Mouse (Mus musculus) myocyte (in vitro differentiated cells): ENCODE measurements around the gene Gm28308. TPM values are rescaled to one million over a fixed set of nuclear protein-coding genes. Genes with fewer than 3 reads are reported as not detected.

ENCODE experiments used
- H3K27me3 ChIP-seq: one replicate; pipeline ENCODE4 v1.6.1; 2011; ENCODE audit not compliant: control insufficient read depth, insufficient read depth, insufficient read length
- H3K36me3 ChIP-seq: one replicate; pipeline ENCODE4 v1.6.1; 2011; ENCODE audit not compliant: control insufficient read depth, insufficient read depth
- H3K4me2 ChIP-seq: one replicate; pipeline ENCODE4 v1.6.1; 2011; ENCODE audit warnings: low read depth, control low read depth
- H3K4me3 ChIP-seq: one replicate; pipeline ENCODE4 v1.5.1; 2011; ENCODE audit warnings: mild to moderate bottlenecking, control low read depth, moderate library complexity
- H3K79me2 ChIP-seq: one replicate; pipeline ENCODE4 v1.6.1; 2011; ENCODE audit not compliant: control insufficient read depth, insufficient read depth
- H3ac ChIP-seq: one replicate; pipeline ENCODE4 v1.6.1; 2011; ENCODE audit not compliant: control insufficient read depth, insufficient read length
- CEBPB ChIP-seq: IDR thresholded peaks from 2 replicates; pipeline ENCODE4 v1.6.1; 2011; ENCODE audit warnings: mild to moderate bottlenecking, moderate library complexity; ENCODE audit not compliant: poor library complexity, insufficient read depth, severe bottlenecking
- E2F4 ChIP-seq: IDR thresholded peaks from one replicate; pipeline ENCODE4 v1.6.1; 2011; ENCODE audit warnings: mild to moderate bottlenecking, control low read depth, moderate library complexity; ENCODE audit not compliant: insufficient read depth
- MAX ChIP-seq: IDR thresholded peaks from one replicate; pipeline ENCODE4 v1.6.1; 2011; ENCODE audit warnings: low read depth, mild to moderate bottlenecking, control low read depth
- MYOD1 ChIP-seq, 3 experiments: IDR thresholded peaks; one replicate each; pipeline ENCODE4 v1.6.1; 2011; ENCODE audit warnings: control low read depth in 2 of 3, low read depth in 2 of 3, mild to moderate bottlenecking in 2 of 3, moderate library complexity in 1 of 3; ENCODE audit not compliant: insufficient read length in 2 of 3, control insufficient read depth in 1 of 3
- MYOG ChIP-seq, 3 experiments: IDR thresholded peaks; one replicate each; pipeline ENCODE4 v1.6.1; 2011; ENCODE audit warnings: control low read depth in 2 of 3, low read depth in 2 of 3, mild to moderate bottlenecking in 2 of 3; ENCODE audit not compliant: insufficient read length in 2 of 3, control insufficient read depth in 1 of 3, insufficient read depth in 1 of 3
- POLR2A ChIP-seq: IDR thresholded peaks from one replicate; pipeline ENCODE4 v1.6.1; 2011; ENCODE audit warnings: low read depth, mild to moderate bottlenecking, control low read depth, moderate library complexity; ENCODE audit not compliant: insufficient read length
- POLR2AphosphoS2 ChIP-seq: IDR thresholded peaks from one replicate; pipeline ENCODE4 v1.6.1; 2011; ENCODE audit warnings: low read depth, control low read depth; ENCODE audit not compliant: insufficient read length
- REST ChIP-seq: IDR thresholded peaks from one replicate; pipeline ENCODE4 v1.6.1; 2011; ENCODE audit warnings: mild to moderate bottlenecking, control low read depth, moderate library complexity; ENCODE audit not compliant: insufficient read depth, insufficient read length
- SRF ChIP-seq: IDR thresholded peaks from one replicate; pipeline ENCODE4 v1.6.1; 2011; ENCODE audit warnings: low read depth; ENCODE audit not compliant: control insufficient read depth, insufficient read length
- TCF12 ChIP-seq: IDR thresholded peaks from one replicate; pipeline ENCODE4 v1.6.1; 2011; ENCODE audit warnings: mild to moderate bottlenecking, control low read depth; ENCODE audit not compliant: poor library complexity, insufficient read depth, severe bottlenecking
- TCF3 ChIP-seq: IDR thresholded peaks from one replicate; pipeline ENCODE4 v1.6.1; 2011; ENCODE audit warnings: low read depth, control low read depth; ENCODE audit not compliant: insufficient read length
- USF1 ChIP-seq: IDR thresholded peaks from one replicate; pipeline ENCODE4 v1.6.1; 2011; ENCODE audit warnings: low read depth, mild to moderate bottlenecking, control low read depth, moderate library complexity
- polyA plus RNA-seq: library from polyadenylated mRNA; unstranded; fragments of >200 nt; fragmentation: generic; extraction: Trizol; gene quantifications from one replicate; pipeline ENCODE4 v1.2.1, GENCODE M21; 2012; ENCODE audit warnings: missing spikeins

Gm28308 gene
- polyA plus RNA-seq, 1 experiment = 0.52 TPM

DNA sequence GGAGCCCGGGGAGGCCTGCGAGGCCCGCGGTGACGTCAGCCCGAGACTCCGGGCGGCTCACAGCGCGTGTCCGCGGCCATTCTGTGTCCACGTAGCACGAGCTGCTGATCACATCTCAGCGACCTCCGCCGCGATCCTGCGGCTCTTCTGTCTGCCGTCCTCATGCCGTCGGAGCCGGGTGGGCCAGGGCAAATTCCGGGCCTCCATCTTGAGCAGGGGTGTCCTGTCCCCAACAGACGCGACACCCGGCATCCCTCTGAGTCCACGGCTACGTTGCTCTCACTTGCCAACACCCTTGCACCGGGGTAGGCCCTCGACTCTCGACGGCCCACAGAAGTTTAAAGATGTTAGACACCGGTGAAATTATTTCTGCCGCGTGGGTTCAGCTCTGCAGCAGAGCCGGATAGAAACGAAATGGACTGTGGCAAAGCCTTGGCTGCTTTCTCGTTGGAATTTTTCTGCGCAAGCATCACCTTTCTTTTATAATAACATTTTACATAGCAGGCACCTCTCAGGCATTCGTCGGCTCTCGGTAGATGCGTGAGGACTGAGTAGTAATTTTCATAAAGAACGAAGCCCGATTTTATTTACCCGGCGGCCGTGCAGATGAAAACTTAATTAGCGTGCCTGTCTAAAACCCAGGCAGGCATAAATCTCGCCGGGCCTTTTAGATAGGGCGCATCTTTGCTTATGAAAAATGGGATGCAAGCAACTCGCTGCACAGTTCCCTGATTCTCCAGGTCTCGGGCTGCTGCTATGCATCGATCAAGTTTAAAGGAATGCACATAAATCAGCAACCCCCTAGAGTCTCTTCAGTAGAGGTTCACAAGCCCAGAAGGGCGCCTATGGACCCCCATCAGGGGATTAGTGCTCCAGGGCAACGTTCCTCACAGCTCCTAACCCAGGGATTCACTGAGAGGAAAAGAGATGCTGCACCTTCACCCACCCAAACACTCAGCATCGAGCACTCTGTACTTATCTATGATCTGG lies 40.7 kb upstream of the Gm28308 start:
- peaks cover 13% of the 10 kb centered on the region for H3K79me2 ChIP-seq
- peak; percentile 82 for TF ChIP-seq POLR2AphosphoS2
- no peak for TF ChIP-seq CEBPB
- TF ChIP-seq USF1 = no peak
- no peak for TF ChIP-seq TCF12
- no peak for TF ChIP-seq SRF
- peak; percentile 79 for TF ChIP-seq POLR2A
- no peak for TF ChIP-seq TCF3
- peak overlapping the region; percentile 35 for H3ac ChIP-seq
- H3K36me3 ChIP-seq = no peaks in the 10 kb centered on the region
- no peaks in the 10 kb centered on the region for H3K27me3 ChIP-seq
- peak overlapping the region; percentile 45 for H3K4me3 ChIP-seq
- H3K4me2 ChIP-seq = peak overlapping the region; percentile 64

DNA sequence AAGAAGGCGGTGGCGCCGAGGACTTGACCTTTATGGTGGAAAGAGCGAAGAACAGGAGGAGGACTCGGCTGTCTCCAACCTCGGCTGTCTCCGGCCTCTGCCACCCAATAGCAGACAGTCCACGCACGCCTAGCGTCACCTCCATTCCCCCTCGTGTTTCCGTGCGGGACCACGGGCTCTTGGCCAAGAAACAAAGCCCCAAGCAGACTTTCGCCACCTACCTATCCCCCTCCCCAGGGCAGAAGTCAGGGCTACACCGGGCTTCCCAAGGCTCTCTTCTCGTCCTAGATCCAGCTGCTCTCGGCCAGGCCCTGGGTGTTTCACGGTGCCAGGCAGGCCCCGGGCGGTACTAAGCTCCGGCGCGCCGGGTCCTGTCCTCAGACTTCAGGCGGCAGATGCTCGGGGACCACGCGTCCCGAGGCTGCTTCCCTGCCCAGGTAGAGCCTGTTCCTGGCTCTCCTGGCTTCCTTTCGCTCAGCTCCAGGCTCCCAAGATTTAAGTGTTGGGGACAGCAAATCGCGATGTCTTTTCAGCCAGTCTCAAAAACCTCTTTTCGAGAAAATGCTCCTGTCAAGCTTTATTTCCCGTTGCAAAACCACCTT lies 39.7 kb upstream of the Gm28308 start:
- TF ChIP-seq MAX (no peak), POLR2A (peak; percentile 36)
- Histone ChIP-seq H3ac (peak overlapping the region; percentile 35), H3K4me2 (peak overlapping the region; percentile 64), H3K79me2 (peaks cover 16% of the 10 kb centered on the region), H3K36me3 (no peaks in the 10 kb centered on the region), H3K4me3 (peak overlapping the region; percentile 45), H3K27me3 (no peaks in the 10 kb centered on the region)

DNA sequence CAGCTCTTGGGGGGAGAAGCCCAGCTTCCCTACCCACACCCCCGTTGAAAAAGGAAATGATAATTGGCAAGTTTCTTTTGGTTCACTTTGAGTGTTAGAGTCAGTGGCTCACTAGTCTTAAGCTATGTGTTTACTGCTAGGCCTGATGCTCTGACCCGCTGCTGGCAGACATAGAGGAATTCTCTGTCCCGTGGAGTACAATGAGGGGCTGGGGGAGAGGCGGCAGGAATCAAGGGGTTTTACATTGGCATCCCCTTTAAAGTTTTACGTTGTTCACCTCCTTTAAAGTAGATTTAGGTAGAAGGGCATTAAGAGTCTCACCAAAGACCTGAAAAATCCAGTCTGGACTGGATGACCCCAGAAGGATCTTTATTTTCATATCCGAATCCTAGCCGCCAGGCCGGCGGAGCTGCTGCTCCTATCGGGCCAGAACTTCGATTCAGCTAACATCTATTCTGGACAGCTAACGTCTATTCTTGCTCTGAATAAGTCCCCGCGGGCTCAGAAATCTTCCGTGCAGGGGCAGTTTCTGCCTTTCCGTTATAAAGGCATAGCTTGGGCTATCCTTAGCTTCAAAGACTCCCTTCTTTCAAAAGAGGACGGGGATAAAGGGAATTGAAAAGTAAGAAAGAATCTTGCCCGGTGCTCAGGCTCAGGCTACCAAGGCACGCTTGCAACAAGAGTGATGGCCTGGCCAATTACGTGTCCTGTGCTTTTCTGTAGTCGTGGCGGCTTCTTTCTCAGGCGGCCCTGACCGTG lies 39.1 kb upstream of the Gm28308 start:
- Histone ChIP-seq H3K27me3 (no peaks in the 10 kb centered on the region), H3K36me3 (no peaks in the 10 kb centered on the region), H3K79me2 (peaks cover 22% of the 10 kb centered on the region), H3ac (peak overlapping the region; percentile 35), H3K4me3 (peak overlapping the region; percentile 45), H3K4me2 (peak overlapping the region; percentile 64)
- TF ChIP-seq TCF3 (no peak), USF1 (no peak), E2F4 (no peak), REST (no peak), SRF (no peak), POLR2AphosphoS2 (no peak), MYOG (IDR thresholded peaks at IDR 0.05; ENCODE audit: control insufficient read depth in 1 of 3, insufficient read depth in 1 of 3, insufficient read length in 2 of 3, low read depth in 2 of 3) (no peak), TCF12 (no peak), POLR2A (no peak), CEBPB (no peak), MYOD1 (IDR thresholded peaks at IDR 0.05; ENCODE audit: control insufficient read depth in 1 of 3, insufficient read length in 2 of 3, low read depth in 2 of 3) (no peak), MAX (no peak)

DNA sequence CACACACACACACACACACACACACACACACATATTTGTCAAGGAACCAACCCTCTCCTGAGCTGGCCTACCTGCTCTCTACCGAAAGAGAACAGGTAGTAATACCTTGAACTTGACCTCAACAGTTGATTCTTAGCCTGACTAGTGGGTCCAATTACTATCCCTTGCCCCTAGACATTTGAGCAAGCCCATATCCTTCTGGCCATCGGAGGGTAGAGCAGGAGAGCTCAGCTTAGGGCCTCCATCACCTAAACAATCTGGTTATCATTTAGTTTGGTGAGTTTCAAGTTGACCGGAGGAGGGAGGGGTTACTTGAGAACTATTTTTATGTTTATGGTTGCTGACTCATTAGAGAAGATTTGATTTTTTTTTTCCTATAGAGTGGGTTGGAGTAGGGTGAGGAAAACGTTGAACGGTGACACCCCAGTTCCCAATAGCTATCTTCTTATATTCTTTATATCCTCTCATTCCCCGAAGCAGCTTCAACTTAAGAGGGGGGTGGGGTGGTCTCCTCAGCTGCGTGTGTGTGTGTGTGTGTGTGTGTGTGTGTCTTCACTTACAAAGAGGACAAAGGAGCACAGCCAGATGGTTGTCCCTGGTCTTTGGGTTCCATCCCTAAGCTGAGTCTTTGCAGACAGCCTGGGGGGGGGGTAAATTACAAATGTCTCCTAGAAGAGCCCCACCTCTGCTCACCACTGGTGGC lies 38.2 kb upstream of the Gm28308 start:
- H3K79me2 ChIP-seq = peaks cover 30% of the 10 kb centered on the region
- peak overlapping the region; percentile 45 for H3K4me3 ChIP-seq
- no peaks in the 10 kb centered on the region for H3K27me3 ChIP-seq
- H3ac ChIP-seq = no peak overlapping the region
- TF ChIP-seq TCF3 (no peak), TCF12 (no peak), USF1 (no peak), SRF (no peak), REST (no peak), CEBPB (no peak), E2F4 (no peak), POLR2A (no peak), MYOG (IDR thresholded peaks at IDR 0.05; ENCODE audit: control insufficient read depth in 1 of 3, insufficient read depth in 1 of 3, insufficient read length in 2 of 3, low read depth in 2 of 3) (no peak), MYOD1 (IDR thresholded peaks at IDR 0.05; ENCODE audit: control insufficient read depth in 1 of 3, insufficient read length in 2 of 3, low read depth in 2 of 3) (no peak), POLR2AphosphoS2 (no peak), MAX (no peak)
- no peaks in the 10 kb centered on the region for H3K36me3 ChIP-seq
- peak overlapping the region; percentile 64 for H3K4me2 ChIP-seq
